Mouse (Mus musculus): ENCODE measurements around the gene Cacna2d1.

DNA sequence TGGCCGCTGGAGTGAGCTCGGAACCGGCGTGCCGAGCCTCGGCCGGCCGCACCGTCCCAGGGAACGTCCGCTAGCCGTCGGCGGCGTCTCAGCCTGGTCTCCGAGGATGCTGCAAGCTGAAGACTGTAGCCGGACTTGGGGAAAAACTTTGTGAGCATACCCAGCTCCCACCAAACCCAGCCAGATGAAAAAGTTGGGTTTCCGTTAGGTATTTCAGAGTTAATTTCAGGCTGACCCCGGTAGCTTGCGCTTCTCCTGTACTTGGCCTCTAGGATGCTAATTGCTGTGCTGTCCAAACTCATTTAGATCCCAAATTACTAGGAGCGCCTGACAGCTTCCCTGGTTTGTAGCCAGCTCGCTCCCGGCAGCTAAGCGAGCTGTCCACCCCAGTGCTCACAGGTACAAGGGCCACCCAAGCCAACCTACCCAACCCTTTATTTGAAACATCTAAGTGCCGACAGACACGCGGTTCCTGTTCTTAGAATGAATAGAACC lies 790 bp downstream of the Cacna2d1 start:
- no peak for TF ChIP-seq CTCF (IDR thresholded peaks at IDR 0.05; ENCODE audit: low read depth, low read length)
- no peak for TF ChIP-seq GATA1 (IDR thresholded peaks at IDR 0.05; ENCODE audit: borderline replicate concordance, low read length)
- TF ChIP-seq POLR2AphosphoS5 (IDR thresholded peaks at IDR 0.05; ENCODE audit: insufficient replicate concordance, low read depth, low read length) = no peak
- TF ChIP-seq TAL1 (conservative IDR thresholded peaks at IDR 0.05; ENCODE audit: low read depth, low read length) = no peak
- no peak for TF ChIP-seq GATA2 (IDR thresholded peaks at IDR 0.05; ENCODE audit: borderline replicate concordance, low read depth, low read length)
